Mouse (Mus musculus): Measurements from ENCODE around the gene Prok1. TPM values are rescaled to one million over a fixed set of nuclear protein-coding genes. Genes with fewer than 3 reads are reported as not detected.

The Prok1 gene
- polyA plus RNA-seq, 1 experiment from 2014 or later: 0.14 TPM

- Histone ChIP-seq H3K27me3 (ENCODE audit: insufficient read depth, low read length) (no peaks in the 10 kb centered on the region), H3K9ac (replicated peaks; ENCODE audit: low read length) (no peak overlapping the region), H3K4me3 (ENCODE audit: low read length) (no peak overlapping the region), H3K27ac (ENCODE audit: low read length) (no peak overlapping the region), H3K36me3 (ENCODE audit: insufficient read depth, low read length) (no peaks in the 10 kb centered on the region), H3K9me3 (ENCODE audit: low read length) (no peaks in the 10 kb centered on the region), H3K4me2 (replicated peaks; ENCODE audit: low read depth, low read length) (no peak overlapping the region), H3K4me1 (ENCODE audit: insufficient read depth, low read length) (no peaks in the 10 kb centered on the region)
- ATAC-seq (ENCODE audit: low FRiP score, low TSS enrichment): no peak
- WGBS: 85% methylated on average over 3 of the region's 3 CpGs
Measured at GRCm38 (mm10) chr3:107204413-107204812, 35.1 kb downstream of the Prok1 start.

GRCm38 (mm10) chr3:107201310-107202180 lies 38.0 kb downstream of the Prok1 start:
- 31% methylated on average over 9 of the region's 9 CpGs for WGBS
- H3K4me2 ChIP-seq (replicated peaks; ENCODE audit: low read depth, low read length): no peak overlapping the region
- ATAC-seq (ENCODE audit: low FRiP score, low TSS enrichment): no peak
- H3K4me3 ChIP-seq (ENCODE audit: low read length): no peak overlapping the region
- no peak overlapping the region for H3K27ac ChIP-seq (ENCODE audit: low read length)
- H3K36me3 ChIP-seq (ENCODE audit: insufficient read depth, low read length): no peaks in the 10 kb centered on the region
- no peaks in the 10 kb centered on the region for H3K9me3 ChIP-seq (ENCODE audit: low read length)
- H3K9ac ChIP-seq (replicated peaks; ENCODE audit: low read length): no peak overlapping the region
- H3K4me1 ChIP-seq (ENCODE audit: insufficient read depth, low read length): no peaks in the 10 kb centered on the region
- no peaks in the 10 kb centered on the region for H3K27me3 ChIP-seq (ENCODE audit: insufficient read depth, low read length)

- no peaks in the 10 kb centered on the region for H3K36me3 ChIP-seq (ENCODE audit: insufficient read depth, low read length)
- no peak overlapping the region for H3K9ac ChIP-seq (replicated peaks; ENCODE audit: low read length)
- H3K4me1 ChIP-seq (ENCODE audit: insufficient read depth, low read length): no peaks in the 10 kb centered on the region
- no peak overlapping the region for H3K27ac ChIP-seq (ENCODE audit: low read length)
- ATAC-seq (ENCODE audit: low FRiP score, low TSS enrichment): 0 out of 2 replicates have a peak, but pooled peaks have one; percentile 27
- 41% methylated on average over 6 of the region's 6 CpGs for WGBS
- H3K9me3 ChIP-seq (ENCODE audit: low read length): no peaks in the 10 kb centered on the region
- H3K4me2 ChIP-seq (replicated peaks; ENCODE audit: low read depth, low read length): no peak overlapping the region
- H3K27me3 ChIP-seq (ENCODE audit: insufficient read depth, low read length): no peaks in the 10 kb centered on the region
- H3K4me3 ChIP-seq (ENCODE audit: low read length): no peak overlapping the region
Measured at GRCm38 (mm10) chr3:107188226-107188899, 51.1 kb downstream of the Prok1 start.

GRCm38 (mm10) chr3:107187022-107187421 lies 52.5 kb downstream of the Prok1 start:
- H3K4me2 ChIP-seq (replicated peaks; ENCODE audit: low read depth, low read length): no peak overlapping the region
- no peaks in the 10 kb centered on the region for H3K36me3 ChIP-seq (ENCODE audit: insufficient read depth, low read length)
- no peak overlapping the region for H3K27ac ChIP-seq (ENCODE audit: low read length)
- no peak overlapping the region for H3K4me3 ChIP-seq (ENCODE audit: low read length)
- no peak for ATAC-seq (ENCODE audit: low FRiP score, low TSS enrichment)
- H3K9me3 ChIP-seq (ENCODE audit: low read length): no peaks in the 10 kb centered on the region
- H3K27me3 ChIP-seq (ENCODE audit: insufficient read depth, low read length): no peaks in the 10 kb centered on the region
- H3K9ac ChIP-seq (replicated peaks; ENCODE audit: low read length): no peak overlapping the region
- H3K4me1 ChIP-seq (ENCODE audit: insufficient read depth, low read length): no peaks in the 10 kb centered on the region
- 83% methylated on average over 4 of the region's 4 CpGs for WGBS

DNA sequence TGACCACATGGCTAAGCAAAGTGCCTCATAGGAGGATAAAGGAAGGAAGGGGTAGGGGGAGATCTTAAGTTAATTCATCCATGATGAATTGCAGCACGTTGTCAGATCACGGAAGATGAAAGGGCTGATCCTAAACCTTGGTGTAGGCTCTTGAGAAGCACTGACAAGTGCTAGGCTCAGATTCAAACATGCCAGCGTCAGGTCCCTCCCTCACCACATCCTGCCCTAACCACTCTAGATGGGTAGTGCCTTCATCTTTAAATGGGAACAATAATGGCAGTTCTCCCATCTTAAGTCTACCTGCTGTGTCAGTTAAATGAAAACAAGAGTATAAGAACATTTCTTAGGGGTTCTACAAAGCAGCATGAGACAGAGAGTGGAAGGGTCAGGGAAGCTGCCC lies 53.9 kb downstream of the Prok1 start:
- H3K27ac ChIP-seq (ENCODE audit: low read length): no peak overlapping the region
- H3K4me3 ChIP-seq (ENCODE audit: low read length): no peak overlapping the region
- no peak overlapping the region for H3K4me2 ChIP-seq (replicated peaks; ENCODE audit: low read depth, low read length)
- H3K9ac ChIP-seq (replicated peaks; ENCODE audit: low read length): no peak overlapping the region
- 78% methylated on average over 3 of the region's 3 CpGs for WGBS
- H3K36me3 ChIP-seq (ENCODE audit: insufficient read depth, low read length): no peaks in the 10 kb centered on the region
- no peak for ATAC-seq (ENCODE audit: low FRiP score, low TSS enrichment)
- no peaks in the 10 kb centered on the region for H3K27me3 ChIP-seq (ENCODE audit: insufficient read depth, low read length)
- H3K9me3 ChIP-seq (ENCODE audit: low read length): no peaks in the 10 kb centered on the region
- no peaks in the 10 kb centered on the region for H3K4me1 ChIP-seq (ENCODE audit: insufficient read depth, low read length)

DNA sequence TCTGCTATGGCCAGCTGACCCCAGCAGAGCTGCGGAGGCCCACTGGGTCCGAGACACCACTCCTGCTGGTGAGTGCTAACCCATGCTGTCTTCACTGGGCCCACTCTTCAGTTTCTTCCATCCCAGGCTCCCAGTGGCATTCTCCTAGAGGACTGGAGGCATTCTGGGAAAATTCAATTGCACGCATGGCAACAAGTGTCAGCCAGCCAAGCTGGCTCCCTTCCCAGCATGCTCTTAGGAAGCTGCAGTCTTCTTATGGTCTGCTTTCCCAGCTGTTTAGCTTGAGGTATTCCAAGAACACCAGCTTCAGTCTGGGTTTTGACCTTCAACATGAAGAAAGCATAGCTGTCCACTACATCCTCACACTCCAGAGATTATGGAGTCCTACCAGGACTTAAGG lies 56.3 kb downstream of the Prok1 start:
- H3K27ac ChIP-seq (ENCODE audit: low read length): no peak overlapping the region
- H3K4me3 ChIP-seq (ENCODE audit: low read length): no peak overlapping the region
- 79% methylated on average over 3 of the region's 3 CpGs for WGBS

More for the DNA sequence above, 56.3 kb downstream of the Prok1 start:
- no peak for ATAC-seq (ENCODE audit: low FRiP score, low TSS enrichment)
- H3K27me3 ChIP-seq (ENCODE audit: insufficient read depth, low read length): no peaks in the 10 kb centered on the region
- H3K36me3 ChIP-seq (ENCODE audit: insufficient read depth, low read length): no peaks in the 10 kb centered on the region
- H3K9me3 ChIP-seq (ENCODE audit: low read length): no peaks in the 10 kb centered on the region
- no peaks in the 10 kb centered on the region for H3K4me1 ChIP-seq (ENCODE audit: insufficient read depth, low read length)
- no peak overlapping the region for H3K9ac ChIP-seq (replicated peaks; ENCODE audit: low read length)
- no peak overlapping the region for H3K4me2 ChIP-seq (replicated peaks; ENCODE audit: low read depth, low read length)

Other genes starting within 250 kb of the Prok1 start
- gene Kcna3, start 203.5 kb downstream of the Prok1 start, polyA plus RNA-seq (2015; fragmentation: Nextera tagmentation; extraction: Ambion mirVana): 1.1 and 1.2 TPM in 2 replicates
- gene Kcna2, start 138.6 kb downstream of the Prok1 start, polyA plus RNA-seq (2015; fragmentation: Nextera tagmentation; extraction: Ambion mirVana): 0.02 and 0.09 TPM in 2 replicates
- not detected in 2 replicates for gene Kcna10, start 56.7 kb downstream of the Prok1 start, polyA plus RNA-seq (2015; fragmentation: Nextera tagmentation; extraction: Ambion mirVana)
- 0.89 TPM in 1 of 2 replicates, not detected in the other for gene Cym, start 18.0 kb downstream of the Prok1 start, polyA plus RNA-seq (2015; fragmentation: Nextera tagmentation; extraction: Ambion mirVana)
- gene A630076J17Rik, start 9.1 kb downstream of the Prok1 start, polyA plus RNA-seq (2015; fragmentation: Nextera tagmentation; extraction: Ambion mirVana): not detected in 2 replicates
- 204 and 224 TPM in 2 replicates for gene Lamtor5, start 39.2 kb upstream of the Prok1 start, polyA plus RNA-seq (2015; fragmentation: Nextera tagmentation; extraction: Ambion mirVana)
- gene Slc16a4, start 51.5 kb upstream of the Prok1 start, polyA plus RNA-seq (2015; fragmentation: Nextera tagmentation; extraction: Ambion mirVana): 13.4 and 13.6 TPM in 2 replicates
- gene Rbm15, start 94.0 kb upstream of the Prok1 start, polyA plus RNA-seq (2015; fragmentation: Nextera tagmentation; extraction: Ambion mirVana): 12.8 and 15.9 TPM in 2 replicates
- 0.15 and 0.24 TPM in 2 replicates for gene Kcnc4, start 219.8 kb upstream of the Prok1 start, polyA plus RNA-seq (2015; fragmentation: Nextera tagmentation; extraction: Ambion mirVana)

All from kidney, embryonic 16.5 days (tissue).